Mouse (Mus musculus) neural tube, postnatal 0 days (tissue): Measurements from ENCODE around the gene Keap1. TPM values are rescaled to one million over a fixed set of nuclear protein-coding genes. Genes with fewer than 3 reads are reported as not detected.

Experiments
- polyA plus RNA-seq: library from polyadenylated mRNA; unstranded; fragments of >200 nt; fragmentation: Nextera tagmentation; extraction: Ambion mirVana; gene quantifications from 2 replicates; pipeline ENCODE4 v1.2.1, GENCODE M21; 2015

Keap1 gene
- polyA plus RNA-seq: 60.8 and 64.1 TPM in 2 replicates

GRCm38 (mm10) chr9:21238733-21239464, at the start of gene Keap1:
Keap1 (minus strand) TSS chr9:21239361.

GRCm38 (mm10) chr9:21287571-21288402, 48.6 kb upstream of the Keap1 start, which contains the start of gene Kri1:
Kri1 (minus strand) TSS chr9:21287969.

GRCm38 (mm10) chr9:21265000-21265561, 25.9 kb upstream of the Keap1 start, which contains the start of gene Atg4d:
Atg4d (plus strand) TSS chr9:21265293.

GRCm38 (mm10) chr9:21248326-21248725, 9.2 kb upstream of the Keap1 start, which contains the start of gene S1pr5:
S1pr5 (minus strand) TSS chr9:21248443.

Other genes with a start within 250 kb of the Keap1 start
- gene Mrpl4, start 236.6 kb downstream of the Keap1 start, polyA plus RNA-seq: 133 and 135 TPM in 2 replicates
- gene Icam1, start 223.4 kb downstream of the Keap1 start, polyA plus RNA-seq: 3.2 and 3.8 TPM in 2 replicates
- 0.57 TPM in 1 of 2 replicates, not detected in the other for gene Icam4, start 210.0 kb downstream of the Keap1 start, polyA plus RNA-seq
- gene Icam5, start 207.3 kb downstream of the Keap1 start, polyA plus RNA-seq: 4.0 and 4.1 TPM in 2 replicates
- 0.49 and 2.1 TPM in 2 replicates for gene Zglp1, start 172.3 kb downstream of the Keap1 start, polyA plus RNA-seq
- 1.1 and 1.2 TPM in 2 replicates for gene Gm49373, start 166.3 kb downstream of the Keap1 start, polyA plus RNA-seq
- 86.5 and 102 TPM in 2 replicates for gene Fdx1l, start 165.7 kb downstream of the Keap1 start, polyA plus RNA-seq
- 0.35 and 0.42 TPM in 2 replicates for gene Gm38431, start 147.4 kb downstream of the Keap1 start, polyA plus RNA-seq
- 16.6 and 21.1 TPM in 2 replicates for gene Raver1, start 147.4 kb downstream of the Keap1 start, polyA plus RNA-seq
- gene Tyk2, start 108.1 kb downstream of the Keap1 start, polyA plus RNA-seq: 6.5 and 7.0 TPM in 2 replicates
- 152 and 155 TPM in 2 replicates for gene Cdc37, start 89.4 kb downstream of the Keap1 start, polyA plus RNA-seq
- gene Pde4a, start 73.6 kb downstream of the Keap1 start, polyA plus RNA-seq: 49.6 and 56.9 TPM in 2 replicates
- 5.5 and 5.9 TPM in 2 replicates for gene S1pr5, start 9.1 kb upstream of the Keap1 start, polyA plus RNA-seq
- 41.7 and 48.3 TPM in 2 replicates for gene Atg4d, start 25.9 kb upstream of the Keap1 start, polyA plus RNA-seq
- 11.8 and 12.0 TPM in 2 replicates for gene Kri1, start 48.6 kb upstream of the Keap1 start, polyA plus RNA-seq
- 157 and 165 TPM in 2 replicates for gene Cdkn2d, start 52.0 kb upstream of the Keap1 start, polyA plus RNA-seq
- 3.5 and 4.4 TPM in 2 replicates for gene Ap1m2, start 73.0 kb upstream of the Keap1 start, polyA plus RNA-seq
- gene Slc44a2, start 81.3 kb upstream of the Keap1 start, polyA plus RNA-seq: 47.3 and 53.9 TPM in 2 replicates
- 156 and 169 TPM in 2 replicates for gene Ilf3, start 128.5 kb upstream of the Keap1 start, polyA plus RNA-seq
- gene Qtrt1, start 172.5 kb upstream of the Keap1 start, polyA plus RNA-seq: 38.6 and 45.7 TPM in 2 replicates
- 49.8 and 50.1 TPM in 2 replicates for gene Dnm2, start 185.5 kb upstream of the Keap1 start, polyA plus RNA-seq